Mouse (Mus musculus): ENCODE results near the gene Sun1.

The Sun1 gene

GRCm38 (mm10) chr5:139255777-139256176, 55.3 kb downstream of the Sun1 start:
- ChIA-PET POLR2A (interaction anchor here in 3 of 4 experiments (0.6 to 8.5 kb wide), 13 partner anchors 8 to 257 kb away, joined by 3 to 72 read pairs (median 3); no protein-coding TSS in a partner anchor), CTCF (interaction anchor here in 3 of 4 experiments (0.5 to 0.9 kb wide), 4 partner anchors 14 to 108 kb away, joined by 3 to 6 read pairs (median 4); no protein-coding TSS in a partner anchor)

GRCm38 (mm10) chr5:139256211-139256765, 55.9 kb downstream of the Sun1 start:
- ChIA-PET POLR2A (interaction anchor here in 3 of 4 experiments (0.6 to 8.5 kb wide), 8 partner anchors 9 to 258 kb away, joined by 3 to 72 read pairs (median 3); no protein-coding TSS in a partner anchor), CTCF (interaction anchor here in 3 of 4 experiments (0.5 to 0.9 kb wide), 4 partner anchors 14 to 107 kb away, joined by 3 to 6 read pairs (median 4); no protein-coding TSS in a partner anchor)

- ChIA-PET CTCF (no interaction called here), POLR2A (interaction anchor here in 2 of 4 experiments (0.6 to 8.5 kb wide), 3 partner anchors 8 to 151 kb away, joined by 3 to 72 read pairs (median 3); no protein-coding TSS in a partner anchor)
Observed at GRCm38 (mm10) chr5:139257265-139257664, 56.8 kb downstream of the Sun1 start.

GRCm38 (mm10) chr5:139257818-139258217, 57.4 kb downstream of the Sun1 start:
- CTCF ChIA-PET, result no interaction called here
- POLR2A ChIA-PET, result interaction anchor here in 2 of 4 experiments (0.6 to 8.5 kb wide), 3 partner anchors 7 to 150 kb away, joined by 3 to 72 read pairs (median 3); partner anchors contain the start of gene Adap1 (in 1 of the 2)

GRCm38 (mm10) chr5:139258371-139259035, 58.1 kb downstream of the Sun1 start:
- ChIA-PET CTCF (interaction anchor here in 1 of 4 experiments (0.6 kb wide), 1 partner anchor 32 kb away, joined by 4 read pairs; no protein-coding TSS in a partner anchor), POLR2A (interaction anchor here in 2 of 4 experiments (0.6 to 8.5 kb wide), 5 partner anchors 6 to 67 kb away, joined by 3 to 72 read pairs (median 4); partner anchors contain the start of genes Adap1 (in 1 of the 2) and Sun1 (in 1 of the 2))

- ChIA-PET CTCF (no interaction called here), POLR2A (interaction anchor here in 1 of 4 experiments (0.8 kb wide), 2 partner anchors 11 to 60 kb away, joined by 3 to 4 read pairs; partner anchors contain the start of gene Sun1)
Observed at GRCm38 (mm10) chr5:139259853-139260252, 59.4 kb downstream of the Sun1 start.

- ChIA-PET CTCF (interaction anchor here in 2 of 4 experiments (1.5 to 1.7 kb wide), 2 partner anchors 21 kb away, joined by 3 to 5 read pairs; no protein-coding TSS in a partner anchor), POLR2A (interaction anchor here in 1 of 4 experiments (1.2 to 8.6 kb wide), 2 partner anchors 7 to 64 kb away, joined by 3 to 72 read pairs; partner anchors contain the start of gene Get4)
Observed at GRCm38 (mm10) chr5:139261403-139261802, 61.0 kb downstream of the Sun1 start.

- POLR2A ChIA-PET, result interaction anchor here in 2 of 4 experiments (0.9 to 8.6 kb wide), 3 partner anchors 14 to 276 kb away, joined by 3 to 72 read pairs (median 4); partner anchors contain the start of gene Get4 (in 2 of the 2)
- CTCF ChIA-PET, result no interaction called here
Observed at GRCm38 (mm10) chr5:139267661-139268060, 67.2 kb downstream of the Sun1 start.

GRCm38 (mm10) chr5:139270806-139271521, 70.5 kb downstream of the Sun1 start:
- POLR2A ChIA-PET, result interaction anchor here in 3 of 4 experiments (0.6 to 4.1 kb wide), 12 partner anchors 9 to 81 kb away, joined by 3 to 32 read pairs (median 4); partner anchors contain the start of genes Get4 (in 2 of the 3), Cox19 (in 1 of the 3) and Cyp2w1 (in 1 of the 3)
- CTCF ChIA-PET, result interaction anchor here in 3 of 4 experiments (0.6 to 2.3 kb wide), 6 partner anchors 11 to 84 kb away, joined by 3 to 8 read pairs (median 4); partner anchors contain the start of gene Get4 (in 1 of the 3)

- ChIA-PET POLR2A (interaction anchor here in 2 of 4 experiments (0.7 to 4.1 kb wide), 2 partner anchors 20 to 42 kb away, joined by 3 to 32 read pairs; partner anchors contain the start of gene Get4 (in 1 of the 2)), CTCF (interaction anchor here in 2 of 4 experiments (0.7 to 2.0 kb wide), 2 partner anchors 11 to 161 kb away, joined by 4 read pairs; no protein-coding TSS in a partner anchor)
Observed at GRCm38 (mm10) chr5:139271994-139272554, 71.6 kb downstream of the Sun1 start.

- POLR2A ChIA-PET, result interaction anchor here in 2 of 4 experiments (0.9 kb wide), 2 partner anchors 25 to 98 kb away, joined by 3 read pairs; partner anchors contain the start of gene Get4 (in 1 of the 2)
Observed at GRCm38 (mm10) chr5:139277287-139277686, 76.8 kb downstream of the Sun1 start.

GRCm38 (mm10) chr5:139281373-139282112, 81.1 kb downstream of the Sun1 start:
- ChIA-PET POLR2A (interaction anchor here (0.5 to 2.1 kb wide), 9 partner anchors 10 to 1712 kb away, joined by 3 to 6 read pairs (median 4); partner anchors contain the start of genes Adap1 (in 1 of the 4) and Get4 (in 1 of the 4)), CTCF (interaction anchor here in 3 of 4 experiments (0.7 to 3.2 kb wide), 30 partner anchors 10 to 1677 kb away, joined by 3 to 19 read pairs (median 4); partner anchors contain the start of gene Adap1 (in 1 of the 3))

More at GRCm38 (mm10) chr5:139277287-139277686, 76.8 kb downstream of the Sun1 start:
- CTCF ChIA-PET, result interaction anchor here in 1 of 4 experiments (0.5 kb wide), 1 partner anchor 842 kb away, joined by 4 read pairs; no protein-coding TSS in a partner anchor

- POLR2A ChIA-PET, result interaction anchor here (0.5 to 2.1 kb wide), 10 partner anchors 10 to 1711 kb away, joined by 3 to 6 read pairs (median 4); partner anchors contain the start of genes Adap1 (in 1 of the 4) and Get4 (in 1 of the 4)
Observed at GRCm38 (mm10) chr5:139282191-139282590, 81.8 kb downstream of the Sun1 start.

GRCm38 (mm10) chr5:139283460-139284180, 83.2 kb downstream of the Sun1 start:
- CTCF ChIA-PET, result interaction anchor here (0.5 to 3.2 kb wide), 9 partner anchors 13 to 800 kb away, joined by 3 to 19 read pairs (median 3); no protein-coding TSS in a partner anchor
- POLR2A ChIA-PET, result interaction anchor here in 2 of 4 experiments (1.8 to 2.1 kb wide), 3 partner anchors 19 to 42 kb away, joined by 6 to 7 read pairs (median 6); partner anchors contain the start of genes Adap1 (in 1 of the 2) and Get4 (in 1 of the 2)

More at GRCm38 (mm10) chr5:139282191-139282590, 81.8 kb downstream of the Sun1 start:
- CTCF ChIA-PET, result interaction anchor here (0.6 to 3.2 kb wide), 46 partner anchors 10 to 624 kb away, joined by 3 to 19 read pairs (median 4); partner anchors contain the start of genes Adap1 (in 2 of the 4) and Get4 (in 2 of the 4)

GRCm38 (mm10) chr5:139285383-139286067, 85.1 kb downstream of the Sun1 start:
- CTCF ChIA-PET, result interaction anchor here in 2 of 4 experiments (0.5 to 1.3 kb wide), 5 partner anchors 10 to 439 kb away, joined by 3 to 7 read pairs (median 4); no protein-coding TSS in a partner anchor
- POLR2A ChIA-PET, result interaction anchor here in 1 of 4 experiments (1.0 to 1.8 kb wide), 3 partner anchors 18 to 40 kb away, joined by 3 to 7 read pairs (median 3); partner anchors contain the start of gene Adap1

All from embryonic stem cell, embryonic (primary cell).